Mouse (Mus musculus) cerebellum, adult 2 months (tissue): ENCODE results near the gene Mip.
"Not testable (repeated sequence)": the region's sequence is repeated elsewhere in the genome, so short reads cannot be mapped to it uniquely, and the experiment has no call there.

Experiments used
- CTCF ChIP-seq: fragments of 200-500 bp; IDR thresholded peaks from 2 replicates; pipeline ENCODE4 v1.5.1; 2011; ENCODE audit warnings: low read depth, mild to moderate bottlenecking, control low read depth, low read length, moderate library complexity, borderline replicate concordance; ENCODE audit not compliant: insufficient read depth
- POLR2A ChIP-seq: fragments of 200-500 bp; IDR thresholded peaks from 2 replicates; pipeline ENCODE4 v1.6.1; 2011; ENCODE audit warnings: low read length, control low read depth, borderline replicate concordance; ENCODE audit not compliant: insufficient read depth

DNA sequence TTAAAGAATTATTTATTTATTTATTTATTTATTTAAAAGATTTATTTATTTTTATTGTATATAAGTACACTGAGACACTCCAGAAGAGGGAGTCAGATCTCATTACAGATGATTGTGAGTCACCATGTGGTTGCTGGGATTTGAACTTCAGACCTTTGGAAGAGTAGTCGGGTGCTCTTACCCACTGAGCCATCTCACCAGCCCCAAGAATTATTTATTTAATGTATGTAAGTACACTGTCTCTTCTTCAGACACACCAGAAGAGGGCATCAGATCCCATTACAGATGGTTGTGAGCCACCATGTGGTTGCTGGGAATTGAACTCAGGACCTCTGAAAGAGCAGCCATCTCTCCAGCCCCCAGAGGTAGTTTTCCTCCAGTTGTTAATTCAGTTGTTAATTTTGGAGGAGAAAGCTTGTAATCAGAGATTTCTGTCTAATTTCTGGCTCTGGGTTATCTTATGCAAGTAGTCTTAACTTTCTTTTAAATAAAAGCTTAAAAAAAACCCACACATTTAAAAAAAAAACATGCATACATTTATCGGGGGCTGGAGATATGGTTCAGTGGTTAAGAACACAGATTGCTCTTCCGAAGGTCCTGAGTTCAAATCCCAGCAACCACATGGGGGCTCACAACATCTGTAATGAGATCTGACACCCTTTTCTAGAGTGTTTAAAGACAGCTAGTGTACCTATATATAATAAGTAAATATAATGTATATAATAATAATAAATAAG lies 33.4 kb upstream of the Mip start:
- TF ChIP-seq CTCF, POLR2A: not testable (repeated sequence)
